Mouse (Mus musculus): ENCODE data around the gene Speer4a. TPM values are rescaled to one million over a fixed set of nuclear protein-coding genes. Genes with fewer than 3 reads are reported as not detected.
"Not testable (repeated sequence)": the region's sequence is repeated elsewhere in the genome, so short reads cannot be mapped to it uniquely, and the experiment has no call there.

Speer4a gene
- not detected for total RNA-seq (2021)

DNA sequence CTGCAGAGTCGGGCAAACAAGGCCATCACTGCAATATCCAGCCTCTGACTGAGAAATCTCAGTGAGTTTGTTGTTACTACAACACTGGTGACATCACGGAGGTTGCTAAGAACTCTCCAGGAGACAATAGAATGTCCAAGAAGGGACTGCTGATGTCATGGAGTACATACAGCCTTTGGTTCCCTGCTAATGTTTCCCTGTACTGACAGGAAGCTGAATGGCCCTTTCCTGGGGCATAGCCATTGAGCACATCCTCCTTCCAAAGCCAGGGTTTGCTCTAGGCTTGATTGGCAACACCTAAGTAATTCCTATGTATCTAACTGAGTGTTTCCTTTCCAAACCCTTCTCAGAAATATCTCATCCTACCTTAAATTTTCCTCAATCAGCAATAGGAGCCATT is at the start of gene Speer4a:
Gene Speer4a, minus strand, starts transcription at position 101 of the 400 bp plus-strand sequence.
- DNase-seq: not testable (repeated sequence)

- DNase-seq: not testable (repeated sequence)
These were observed 39.7 kb upstream of the Speer4a start for GRCm38 (mm10) chr5:26079023-26079422.

DNA sequence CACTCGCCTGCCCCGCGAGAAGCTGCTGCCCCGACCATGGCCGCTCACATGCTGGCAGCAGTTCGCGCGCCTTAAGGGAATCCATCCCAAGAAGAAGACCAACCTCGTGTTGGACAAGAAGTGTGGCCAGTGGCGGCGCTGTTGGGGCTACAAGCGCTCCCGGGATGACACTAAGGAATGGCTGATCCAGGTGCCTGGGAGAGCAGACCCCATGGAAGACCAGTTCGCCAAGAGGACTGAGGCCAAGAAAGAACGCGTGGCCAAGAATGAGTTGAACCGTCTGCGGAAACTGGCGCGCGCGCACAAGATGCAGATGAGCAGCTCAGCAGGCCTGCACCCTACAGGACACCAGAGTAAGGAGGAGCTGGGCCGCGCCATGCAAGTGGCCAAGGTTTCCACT is 31.4 kb upstream of the Speer4a start:
- DNase-seq: no peak

DNA sequence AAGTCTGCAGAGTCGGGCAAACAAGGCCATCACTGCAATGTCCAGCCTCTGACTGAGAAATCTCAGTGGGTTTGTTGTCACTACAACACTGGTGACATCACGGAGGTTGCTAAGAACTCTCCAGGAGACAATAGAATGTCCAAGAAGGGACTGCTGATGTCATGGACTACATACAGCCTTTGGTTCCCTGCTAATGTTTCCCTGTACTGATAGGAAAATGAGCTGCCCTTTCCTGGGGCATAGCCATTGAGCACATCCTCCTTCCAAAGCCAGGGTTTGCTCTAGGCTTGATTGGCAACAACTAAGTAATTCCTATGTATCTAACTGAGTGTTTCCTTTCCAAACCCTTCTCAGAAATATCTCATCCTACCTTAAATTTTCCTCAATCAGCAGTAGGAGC is 19.1 kb upstream of the Speer4a start, which contains the start of gene Gm7347:
Gene Gm7347, minus strand, starts transcription at position 101 of the 400 bp plus-strand sequence.
- not testable (repeated sequence) for DNase-seq

DNA sequence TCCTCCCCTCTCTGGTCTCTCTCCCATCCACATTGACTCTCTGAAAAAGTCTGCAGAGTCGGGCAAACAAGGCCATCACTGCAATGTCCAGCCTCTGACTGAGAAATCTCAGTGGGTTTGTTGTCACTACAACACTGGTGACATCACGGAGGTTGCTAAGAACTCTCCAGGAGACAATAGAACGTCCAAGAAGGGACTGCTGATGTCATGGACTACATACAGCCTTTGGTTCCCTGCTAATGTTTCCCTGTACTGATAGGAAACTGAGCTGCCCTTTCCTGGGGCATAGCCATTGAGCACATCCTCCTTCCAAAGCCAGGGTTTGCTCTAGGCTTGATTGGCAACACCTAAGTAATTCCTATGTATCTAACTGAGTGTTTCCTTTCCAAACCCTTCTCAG is 16.5 kb downstream of the Speer4a start, which contains the start of gene Gm5862:
Gene Gm5862, minus strand, starts transcription at position 101 of the 400 bp plus-strand sequence.
- not testable (repeated sequence) for DNase-seq

GRCm38 (mm10) chr5:26007697-26008096 is 31.7 kb downstream of the Speer4a start:
- not testable (repeated sequence) for DNase-seq

GRCm38 (mm10) chr5:26006937-26007695 is 32.2 kb downstream of the Speer4a start:
- peak; percentile 5 for DNase-seq

DNA sequence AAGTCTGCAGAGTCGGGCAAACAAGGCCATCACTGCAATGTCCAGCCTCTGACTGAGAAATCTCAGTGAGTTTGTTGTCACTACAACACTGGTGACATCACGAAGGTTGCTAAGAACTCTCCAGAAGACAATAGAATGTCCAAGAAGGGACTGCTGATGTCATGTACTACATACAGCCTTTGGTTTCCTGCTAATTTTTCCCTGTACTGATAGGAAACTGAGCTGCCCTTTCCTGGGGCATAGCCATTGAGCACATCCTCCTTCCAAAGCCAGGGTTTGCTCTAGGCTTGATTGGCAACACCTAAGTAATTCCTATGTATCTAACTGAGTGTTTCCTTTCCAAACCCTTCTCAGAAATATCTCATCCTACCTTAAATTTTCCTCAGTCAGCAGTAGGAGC is 34.7 kb downstream of the Speer4a start, which contains the start of gene Gm1979:
Gene Gm1979, minus strand, starts transcription at position 101 of the 400 bp plus-strand sequence.
- DNase-seq: not testable (repeated sequence)

DNA sequence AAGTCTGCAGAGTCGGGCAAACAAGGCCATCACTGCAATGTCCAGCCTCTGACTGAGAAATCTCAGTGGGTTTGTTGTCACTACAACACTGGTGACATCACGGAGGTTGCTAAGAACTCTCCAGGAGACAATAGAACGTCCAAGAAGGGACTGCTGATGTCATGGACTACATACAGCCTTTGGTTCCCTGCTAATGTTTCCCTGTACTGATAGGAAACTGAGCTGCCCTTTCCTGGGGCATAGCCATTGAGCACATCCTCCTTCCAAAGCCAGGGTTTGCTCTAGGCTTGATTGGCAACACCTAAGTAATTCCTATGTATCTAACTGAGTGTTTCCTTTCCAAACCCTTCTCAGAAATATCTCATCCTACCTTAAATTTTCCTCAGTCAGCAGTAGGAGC is 50.8 kb downstream of the Speer4a start, which contains the start of gene Gm21698:
Gene Gm21698, minus strand, starts transcription at position 101 of the 400 bp plus-strand sequence.
- DNase-seq: not testable (repeated sequence)

Other genes with a start within 250 kb of the Speer4a start
- gene Gm21663, start 97.2 kb downstream of the Speer4a start, total RNA-seq (2021): not detected
- not detected for gene Gm21671, start 85.1 kb downstream of the Speer4a start, total RNA-seq (2021)
- gene Gm21680, start 66.9 kb downstream of the Speer4a start, total RNA-seq (2021): not detected
- gene Gm21698, start 50.9 kb downstream of the Speer4a start, total RNA-seq (2021): not detected
- gene Gm1979, start 34.8 kb downstream of the Speer4a start, total RNA-seq (2021): not detected
- gene Gm5862, start 16.6 kb downstream of the Speer4a start, total RNA-seq (2021): not detected
- not detected for gene Gm7347, start 19.0 kb upstream of the Speer4a start, total RNA-seq (2021)
- not detected for gene Gm10471, start 49.7 kb upstream of the Speer4a start, total RNA-seq (2021)
- not detected for gene 5031410I06Rik, start 65.8 kb upstream of the Speer4a start, total RNA-seq (2021)
- not detected for gene Gm10220, start 81.9 kb upstream of the Speer4a start, total RNA-seq (2021)
- not detected for gene Gm7361, start 218.1 kb upstream of the Speer4a start, total RNA-seq (2021)